Mouse (Mus musculus): ENCODE measurements around the gene Nrxn3. TPM values are rescaled to one million over a fixed set of nuclear protein-coding genes. Genes with fewer than 3 reads are reported as not detected.
A peak's percentile ranks its signal among the peaks of the same experiment; 100 is the strongest.

The Nrxn3 gene
- polyA plus RNA-seq, 1 experiment from 2014 or later: 0.31 TPM

GRCm38 (mm10) chr12:88859456-88860345 is 137.0 kb downstream of the Nrxn3 start:
- no peaks in the 10 kb centered on the region for H3K4me1 ChIP-seq (ENCODE audit: control insufficient read depth, insufficient read depth, low read length)
- H3K4me2 ChIP-seq (ENCODE audit: low read depth, severe bottlenecking): no peak overlapping the region
- H3K9ac ChIP-seq (ENCODE audit: low read length): no peak overlapping the region
- DNase-seq (ENCODE audit: low spot score): no peak
- no peaks in the 10 kb centered on the region for H3K9me3 ChIP-seq (ENCODE audit: control insufficient read depth, low read length)
- ATAC-seq (ENCODE audit: insufficient number of reproducible peaks, low FRiP score, low TSS enrichment, low read depth): no peak
- H3K27ac ChIP-seq (replicated peaks; ENCODE audit: low read depth, low read length): no peak overlapping the region
- no peaks in the 10 kb centered on the region for H3K36me3 ChIP-seq (ENCODE audit: control insufficient read depth, insufficient read depth, low read length)
- no peaks in the 10 kb centered on the region for H3K27me3 ChIP-seq (ENCODE audit: control insufficient read depth, insufficient read depth, low read length)
- no peak overlapping the region for H3K4me3 ChIP-seq (ENCODE audit: low read depth, low read length)
- 57% methylated on average over 6 of the region's 6 CpGs for WGBS

GRCm38 (mm10) chr12:88860397-88860796 is 137.7 kb downstream of the Nrxn3 start:
- Histone ChIP-seq H3K36me3 (ENCODE audit: control insufficient read depth, insufficient read depth, low read length) (no peaks in the 10 kb centered on the region), H3K9me3 (ENCODE audit: control insufficient read depth, low read length) (no peaks in the 10 kb centered on the region), H3K9ac (ENCODE audit: low read length) (no peak overlapping the region), H3K27me3 (ENCODE audit: control insufficient read depth, insufficient read depth, low read length) (no peaks in the 10 kb centered on the region), H3K4me3 (ENCODE audit: low read depth, low read length) (no peak overlapping the region), H3K4me2 (ENCODE audit: low read depth, severe bottlenecking) (no peak overlapping the region), H3K27ac (replicated peaks; ENCODE audit: low read depth, low read length) (no peak overlapping the region), H3K4me1 (ENCODE audit: control insufficient read depth, insufficient read depth, low read length) (no peaks in the 10 kb centered on the region)
- DNase-seq (ENCODE audit: low spot score) (no peak), ATAC-seq (ENCODE audit: insufficient number of reproducible peaks, low FRiP score, low TSS enrichment, low read depth) (no peak)
- 39% methylated on average over 4 of the region's 4 CpGs for WGBS

- Histone ChIP-seq H3K27ac (replicated peaks; ENCODE audit: low read depth, low read length) (no peak overlapping the region), H3K4me2 (ENCODE audit: low read depth, severe bottlenecking) (no peak overlapping the region), H3K9ac (ENCODE audit: low read length) (no peak overlapping the region), H3K4me1 (ENCODE audit: control insufficient read depth, insufficient read depth, low read length) (no peaks in the 10 kb centered on the region), H3K4me3 (ENCODE audit: low read depth, low read length) (no peak overlapping the region), H3K9me3 (ENCODE audit: control insufficient read depth, low read length) (no peaks in the 10 kb centered on the region), H3K36me3 (ENCODE audit: control insufficient read depth, insufficient read depth, low read length) (no peaks in the 10 kb centered on the region), H3K27me3 (ENCODE audit: control insufficient read depth, insufficient read depth, low read length) (no peaks in the 10 kb centered on the region)
- 89% methylated on average over 4 of the region's 4 CpGs for WGBS
- ATAC-seq (ENCODE audit: insufficient number of reproducible peaks, low FRiP score, low TSS enrichment, low read depth): no peak
- peak; percentile 21 for DNase-seq (ENCODE audit: low spot score)
Measured at GRCm38 (mm10) chr12:88863069-88863468, 140.4 kb downstream of the Nrxn3 start.

- H3K4me3 ChIP-seq (ENCODE audit: low read depth, low read length): no peak overlapping the region
- H3K9me3 ChIP-seq (ENCODE audit: control insufficient read depth, low read length): no peaks in the 10 kb centered on the region
- no peaks in the 10 kb centered on the region for H3K4me1 ChIP-seq (ENCODE audit: control insufficient read depth, insufficient read depth, low read length)
- H3K4me2 ChIP-seq (ENCODE audit: low read depth, severe bottlenecking): no peak overlapping the region
- no peaks in the 10 kb centered on the region for H3K36me3 ChIP-seq (ENCODE audit: control insufficient read depth, insufficient read depth, low read length)
- no peak overlapping the region for H3K9ac ChIP-seq (ENCODE audit: low read length)
- H3K27me3 ChIP-seq (ENCODE audit: control insufficient read depth, insufficient read depth, low read length): no peaks in the 10 kb centered on the region
- no peak overlapping the region for H3K27ac ChIP-seq (replicated peaks; ENCODE audit: low read depth, low read length)
- DNase-seq (ENCODE audit: low spot score) (no peak), ATAC-seq (ENCODE audit: insufficient number of reproducible peaks, low FRiP score, low TSS enrichment, low read depth) (no peak)
Measured at GRCm38 (mm10) chr12:88868288-88868687, 145.6 kb downstream of the Nrxn3 start.

- H3K9me3 ChIP-seq (ENCODE audit: control insufficient read depth, low read length): no peaks in the 10 kb centered on the region
- no peaks in the 10 kb centered on the region for H3K27me3 ChIP-seq (ENCODE audit: control insufficient read depth, insufficient read depth, low read length)
- no peak for ATAC-seq (ENCODE audit: insufficient number of reproducible peaks, low FRiP score, low TSS enrichment, low read depth)
- H3K36me3 ChIP-seq (ENCODE audit: control insufficient read depth, insufficient read depth, low read length): no peaks in the 10 kb centered on the region
- no peaks in the 10 kb centered on the region for H3K4me1 ChIP-seq (ENCODE audit: control insufficient read depth, insufficient read depth, low read length)
- WGBS: 76% methylated on average over 1 of the region's 1 CpGs
- H3K4me3 ChIP-seq (ENCODE audit: low read depth, low read length): no peak overlapping the region
- DNase-seq (ENCODE audit: low spot score): no peak
- H3K4me2 ChIP-seq (ENCODE audit: low read depth, severe bottlenecking): no peak overlapping the region
- H3K9ac ChIP-seq (ENCODE audit: low read length): no peak overlapping the region
- H3K27ac ChIP-seq (replicated peaks; ENCODE audit: low read depth, low read length): no peak overlapping the region
Measured at GRCm38 (mm10) chr12:88897331-88897730, 174.7 kb downstream of the Nrxn3 start.

GRCm38 (mm10) chr12:88900014-88900727 is 177.5 kb downstream of the Nrxn3 start:
- H3K4me1 ChIP-seq (ENCODE audit: control insufficient read depth, insufficient read depth, low read length): no peaks in the 10 kb centered on the region
- H3K27me3 ChIP-seq (ENCODE audit: control insufficient read depth, insufficient read depth, low read length): no peaks in the 10 kb centered on the region
- no peak overlapping the region for H3K4me2 ChIP-seq (ENCODE audit: low read depth, severe bottlenecking)
- no peak for ATAC-seq (ENCODE audit: insufficient number of reproducible peaks, low FRiP score, low TSS enrichment, low read depth)
- no peaks in the 10 kb centered on the region for H3K36me3 ChIP-seq (ENCODE audit: control insufficient read depth, insufficient read depth, low read length)
- WGBS: 45% methylated on average over 7 of the region's 7 CpGs
- no peak overlapping the region for H3K27ac ChIP-seq (replicated peaks; ENCODE audit: low read depth, low read length)
- no peaks in the 10 kb centered on the region for H3K9me3 ChIP-seq (ENCODE audit: control insufficient read depth, low read length)
- no peak overlapping the region for H3K9ac ChIP-seq (ENCODE audit: low read length)
- DNase-seq (ENCODE audit: low spot score): no peak
- H3K4me3 ChIP-seq (ENCODE audit: low read depth, low read length): no peak overlapping the region

- Histone ChIP-seq H3K9ac (ENCODE audit: low read length) (no peak overlapping the region), H3K27ac (replicated peaks; ENCODE audit: low read depth, low read length) (no peak overlapping the region), H3K4me1 (ENCODE audit: control insufficient read depth, insufficient read depth, low read length) (no peaks in the 10 kb centered on the region), H3K4me2 (ENCODE audit: low read depth, severe bottlenecking) (no peak overlapping the region), H3K4me3 (ENCODE audit: low read depth, low read length) (no peak overlapping the region), H3K27me3 (ENCODE audit: control insufficient read depth, insufficient read depth, low read length) (no peaks in the 10 kb centered on the region), H3K36me3 (ENCODE audit: control insufficient read depth, insufficient read depth, low read length) (no peaks in the 10 kb centered on the region), H3K9me3 (ENCODE audit: control insufficient read depth, low read length) (no peaks in the 10 kb centered on the region)
- DNase-seq (ENCODE audit: low spot score): no peak
- ATAC-seq (ENCODE audit: insufficient number of reproducible peaks, low FRiP score, low TSS enrichment, low read depth): 0 out of 2 replicates have a peak, but pooled peaks have one; percentile 67
- 5% methylated on average over 1 of the region's 1 CpGs for WGBS
Measured at GRCm38 (mm10) chr12:88900728-88901080, 178.0 kb downstream of the Nrxn3 start.

- Histone ChIP-seq H3K4me1 (ENCODE audit: control insufficient read depth, insufficient read depth, low read length) (no peaks in the 10 kb centered on the region), H3K27me3 (ENCODE audit: control insufficient read depth, insufficient read depth, low read length) (no peaks in the 10 kb centered on the region), H3K9ac (ENCODE audit: low read length) (no peak overlapping the region), H3K4me3 (ENCODE audit: low read depth, low read length) (no peak overlapping the region), H3K27ac (replicated peaks; ENCODE audit: low read depth, low read length) (no peak overlapping the region), H3K9me3 (ENCODE audit: control insufficient read depth, low read length) (no peaks in the 10 kb centered on the region), H3K4me2 (ENCODE audit: low read depth, severe bottlenecking) (no peak overlapping the region), H3K36me3 (ENCODE audit: control insufficient read depth, insufficient read depth, low read length) (no peaks in the 10 kb centered on the region)
- DNase-seq (ENCODE audit: low spot score): no peak
- 44% methylated on average over 2 of the region's 2 CpGs for WGBS
- ATAC-seq (ENCODE audit: insufficient number of reproducible peaks, low FRiP score, low TSS enrichment, low read depth): no peak
Measured at GRCm38 (mm10) chr12:88910761-88911160, 188.1 kb downstream of the Nrxn3 start.
